Mouse (Mus musculus) layer of hippocampus, adult 18-20 months (tissue): ENCODE results near the gene Nav2. TPM values are rescaled to one million over a fixed set of nuclear protein-coding genes. Genes with fewer than 3 reads are reported as not detected.
A peak's percentile ranks its signal among the peaks of the same experiment; 100 is the strongest.

Source experiments
- DNase-seq, 2 experiments: peaks; one replicate each; pipeline ENCODE4 v3.0.0; 2022; ENCODE audit warnings: low spot score in 2 of 2
- total RNA-seq, 2 experiments: library from RNA; stranded (reverse); gene quantifications; 2 replicates each; pipeline ENCODE4 v1.2.3; 2021

Gene Nav2
- total RNA-seq, 2 experiments from 2014 or later, result 66.2 to 73.7 TPM

- DNase-seq, result peak; percentile 72 to 91
Observed at GRCm38 (mm10) chr7:49272445-49273439, 364.2 kb downstream of the Nav2 start.

- DNase-seq, result no peak
Observed at GRCm38 (mm10) chr7:49273907-49274656, 365.6 kb downstream of the Nav2 start.

GRCm38 (mm10) chr7:49274676-49275075 lies 366.2 kb downstream of the Nav2 start:
- no peak for DNase-seq

GRCm38 (mm10) chr7:49276163-49276562 lies 367.6 kb downstream of the Nav2 start:
- DNase-seq, result no peak

GRCm38 (mm10) chr7:49277685-49278084 lies 369.2 kb downstream of the Nav2 start:
- DNase-seq, result peak in 1 of 2 experiments; percentile 45

- DNase-seq, result no peak
Observed at GRCm38 (mm10) chr7:49278531-49278930, 370.0 kb downstream of the Nav2 start.

- DNase-seq, result no peak
Observed at GRCm38 (mm10) chr7:49280427-49280826, 371.9 kb downstream of the Nav2 start.

GRCm38 (mm10) chr7:49282446-49282845 lies 373.9 kb downstream of the Nav2 start:
- no peak for DNase-seq

- DNase-seq, result no peak
Observed at GRCm38 (mm10) chr7:49283507-49284361, 375.2 kb downstream of the Nav2 start.

GRCm38 (mm10) chr7:49288186-49288585 lies 379.7 kb downstream of the Nav2 start:
- DNase-seq, result peak in 1 of 2 experiments; percentile 56

GRCm38 (mm10) chr7:49290308-49290707 lies 381.8 kb downstream of the Nav2 start:
- DNase-seq, result no peak

GRCm38 (mm10) chr7:49291208-49291892 lies 382.8 kb downstream of the Nav2 start:
- no peak for DNase-seq

- DNase-seq, result no peak
Observed at GRCm38 (mm10) chr7:49297148-49297547, 388.6 kb downstream of the Nav2 start.

GRCm38 (mm10) chr7:49298431-49298839 lies 389.9 kb downstream of the Nav2 start:
- no peak for DNase-seq

- no peak for DNase-seq
Observed at GRCm38 (mm10) chr7:49301487-49301886, 393.0 kb downstream of the Nav2 start.

- DNase-seq, result no peak
Observed at GRCm38 (mm10) chr7:49303600-49304411, 395.3 kb downstream of the Nav2 start.

GRCm38 (mm10) chr7:49307717-49308116 lies 399.2 kb downstream of the Nav2 start:
- DNase-seq, result no peak

GRCm38 (mm10) chr7:49309746-49310145 lies 401.2 kb downstream of the Nav2 start:
- DNase-seq, result no peak

- DNase-seq, result no peak
Observed at GRCm38 (mm10) chr7:49313945-49314344, 405.4 kb downstream of the Nav2 start.

- DNase-seq, result no peak
Observed at GRCm38 (mm10) chr7:49315033-49315432, 406.5 kb downstream of the Nav2 start.
